Mouse (Mus musculus) kidney, postnatal 25 days (tissue): ENCODE measurements at regions not wholly inside any gene's neighbourhood (a gene's known extent, or its start where the extent isn't known, plus 50 kb on each side); places are given as distances from the start of the nearest gene placed in this dataset.

Experiments used
- DNase-seq, 2 experiments: peaks; one replicate each; pipeline ENCODE4 v3.0.0; 2021; ENCODE audit warnings: mixed read lengths in 2 of 2

DNA sequence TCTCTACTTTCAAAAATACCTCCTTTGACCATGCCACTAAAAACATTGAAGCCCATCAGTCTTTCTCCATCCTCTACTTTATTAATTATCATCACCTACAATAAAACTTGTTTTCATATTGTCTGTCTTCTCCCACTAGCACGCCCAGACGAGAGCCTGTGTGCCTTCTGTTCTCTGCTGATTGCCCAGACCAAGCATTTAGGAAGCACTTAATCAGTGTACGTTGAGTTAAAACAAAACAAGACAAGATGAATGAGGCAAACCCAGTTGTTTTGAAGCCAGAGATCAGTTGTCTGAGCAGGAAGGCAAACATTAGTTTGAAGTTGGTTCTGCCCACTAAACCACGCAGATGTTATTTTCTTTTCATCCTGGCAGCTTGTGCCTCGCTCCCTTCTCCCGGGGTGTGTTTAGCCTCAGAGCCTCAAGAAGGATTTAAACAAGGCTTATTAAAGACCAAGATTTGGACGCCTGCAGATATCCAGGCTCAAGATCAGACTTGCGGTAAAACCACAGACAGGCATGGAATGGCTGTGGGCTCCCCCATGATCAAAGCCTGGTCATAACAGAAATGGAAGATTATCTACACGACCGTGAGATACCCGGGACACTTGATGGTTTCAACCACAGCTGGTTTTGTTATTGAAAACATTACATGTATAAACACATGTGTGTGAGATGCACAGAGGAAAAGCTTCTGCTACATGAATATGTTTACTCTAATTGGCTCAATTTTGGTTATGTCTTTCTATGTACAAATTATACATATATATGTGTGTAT is 123.1 kb upstream of the Thbs1 start:
- no peak for DNase-seq

DNA sequence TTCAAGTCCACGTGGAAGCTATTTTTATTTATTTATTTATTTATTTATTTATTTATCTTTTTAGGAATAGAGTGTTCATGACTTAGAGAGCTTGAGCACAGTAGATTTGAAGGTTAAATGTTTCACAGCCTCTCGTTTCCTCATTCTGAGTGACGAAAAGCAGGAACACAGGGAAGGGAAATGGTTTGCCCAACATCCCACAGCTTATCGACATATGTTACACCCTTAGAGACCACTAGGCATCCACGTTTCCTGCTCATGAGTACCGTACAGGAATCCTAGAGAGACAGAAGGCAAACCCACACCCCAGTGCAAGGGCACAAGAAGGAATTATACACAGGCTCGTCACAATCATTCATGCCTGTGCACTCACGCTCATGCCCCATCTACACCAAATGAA is 122.5 kb upstream of the Thbs1 start:
- no peak for DNase-seq

DNA sequence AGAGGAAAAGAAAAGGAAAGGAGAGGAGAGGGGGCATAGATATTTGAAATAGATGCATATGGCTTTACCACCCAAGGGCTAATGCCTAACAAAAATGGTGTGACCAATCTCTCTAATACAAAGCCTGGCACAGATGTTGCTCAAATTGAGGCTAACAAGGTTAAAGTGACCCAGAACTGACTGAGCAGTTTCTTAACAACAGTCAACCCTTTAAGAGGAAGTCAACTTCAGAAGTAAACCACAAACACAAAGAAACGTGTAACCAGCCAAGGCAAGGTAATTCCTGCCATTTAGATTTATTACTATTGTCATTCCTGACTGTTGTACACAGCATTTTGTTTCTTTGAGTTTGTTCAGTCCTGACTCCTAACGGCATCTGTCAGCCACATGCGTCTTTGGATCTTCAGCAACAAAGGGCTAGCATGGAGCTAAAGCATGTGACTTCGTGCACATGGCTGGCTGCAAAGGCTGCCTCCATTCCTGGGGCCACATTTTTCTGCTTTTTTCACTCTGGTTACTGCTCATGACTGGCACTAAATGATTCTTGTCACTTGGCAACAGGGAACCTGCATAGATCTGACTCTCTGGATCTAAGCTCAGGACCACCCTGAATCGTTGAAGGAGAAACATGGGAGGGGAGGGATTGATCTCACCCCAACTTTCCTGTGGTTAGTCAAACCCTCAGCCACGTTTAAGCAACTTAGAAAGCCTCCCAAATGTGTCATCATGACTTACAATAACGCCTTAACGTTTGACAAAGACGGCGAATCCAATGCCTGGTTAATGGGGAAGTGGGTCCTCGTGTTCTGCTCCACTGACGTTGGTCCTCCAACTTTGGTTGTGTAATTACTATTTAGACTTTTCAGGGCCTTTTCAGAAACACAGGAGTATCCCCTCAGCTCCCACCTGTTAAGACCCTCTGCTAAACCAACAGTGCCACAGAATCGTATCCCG is 115.3 kb upstream of the Thbs1 start:
- DNase-seq, result no peak

DNA sequence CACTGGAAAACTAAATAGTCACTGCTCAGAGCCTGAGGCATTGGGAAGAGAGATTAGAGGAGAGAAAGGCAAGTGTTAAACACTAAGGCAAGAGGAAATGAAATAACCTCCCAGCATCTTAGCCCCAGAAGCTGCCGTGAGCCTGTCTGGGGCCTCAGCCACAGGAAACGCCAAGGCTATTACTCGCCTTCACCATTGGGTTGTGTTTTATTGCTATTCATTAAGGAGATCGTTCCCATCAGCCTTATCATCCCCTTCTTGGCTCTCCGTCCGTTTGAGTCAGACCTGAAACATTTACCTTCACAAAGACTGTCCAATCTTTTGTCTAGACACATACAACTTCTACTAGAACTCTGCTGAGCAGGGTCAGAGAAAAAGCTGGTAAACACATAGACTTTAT is 112.0 kb upstream of the Thbs1 start:
- DNase-seq, result no peak

DNA sequence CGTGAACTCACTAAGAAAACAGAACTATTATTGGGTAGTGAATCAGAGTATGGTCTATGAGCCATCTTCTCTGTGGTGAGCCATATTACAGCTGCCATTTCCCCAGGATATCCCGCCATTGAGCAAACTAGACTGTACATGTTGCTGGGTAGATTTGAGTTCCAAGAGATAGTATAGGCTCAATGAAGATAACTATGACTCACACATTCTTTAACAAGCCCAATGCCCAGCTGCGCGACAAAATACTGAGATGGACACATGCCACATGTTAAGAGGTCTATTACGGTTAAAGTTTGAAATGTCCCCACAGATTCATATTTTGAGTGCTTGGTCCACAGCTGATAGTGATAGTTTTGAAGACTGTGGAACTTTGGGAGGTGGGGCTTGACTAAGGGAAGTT is 107.5 kb upstream of the Thbs1 start:
- no peak for DNase-seq

DNA sequence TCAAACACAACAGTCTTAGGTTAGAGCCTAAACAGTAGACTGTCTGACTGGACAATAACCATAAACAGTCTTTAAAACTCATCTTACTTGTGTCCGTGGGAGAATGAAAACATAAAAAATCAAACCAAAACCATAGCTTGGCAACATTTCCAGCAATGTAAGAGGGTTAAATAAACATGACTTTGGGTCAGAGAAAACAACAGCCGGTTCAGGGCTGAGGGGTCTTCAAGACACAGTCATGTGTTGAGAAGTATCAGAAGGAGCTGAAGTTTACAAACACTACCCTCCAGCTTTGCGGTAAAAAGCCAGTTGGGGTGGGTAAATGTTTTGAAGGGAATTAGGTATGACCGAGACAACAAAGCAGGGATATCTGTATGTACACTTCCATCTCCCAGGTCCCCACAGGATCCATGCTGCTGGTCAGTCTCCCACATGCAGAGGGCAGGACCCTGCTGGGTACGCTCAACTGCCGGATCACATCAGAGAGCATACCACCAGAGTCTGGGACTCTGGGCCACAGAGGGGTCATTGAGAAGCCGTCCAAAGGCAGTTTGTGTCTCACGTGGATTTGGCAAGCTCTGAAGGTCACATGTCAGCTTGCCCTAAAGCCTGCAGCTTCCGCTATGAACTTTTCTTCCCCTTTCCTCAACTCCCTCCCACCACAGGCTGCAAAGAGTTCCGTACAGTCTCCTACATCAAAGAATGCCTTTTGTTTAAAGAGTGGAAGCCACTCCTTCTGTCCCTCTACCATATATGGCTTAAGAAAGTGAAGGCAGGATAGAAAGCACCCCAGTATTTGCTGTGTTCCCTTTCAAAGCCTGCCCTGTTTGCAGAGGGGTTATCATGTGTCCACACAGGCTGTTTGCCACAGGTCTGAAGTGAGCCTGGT is 103.9 kb upstream of the Thbs1 start:
- DNase-seq, result peak; percentile 23 to 50

DNA sequence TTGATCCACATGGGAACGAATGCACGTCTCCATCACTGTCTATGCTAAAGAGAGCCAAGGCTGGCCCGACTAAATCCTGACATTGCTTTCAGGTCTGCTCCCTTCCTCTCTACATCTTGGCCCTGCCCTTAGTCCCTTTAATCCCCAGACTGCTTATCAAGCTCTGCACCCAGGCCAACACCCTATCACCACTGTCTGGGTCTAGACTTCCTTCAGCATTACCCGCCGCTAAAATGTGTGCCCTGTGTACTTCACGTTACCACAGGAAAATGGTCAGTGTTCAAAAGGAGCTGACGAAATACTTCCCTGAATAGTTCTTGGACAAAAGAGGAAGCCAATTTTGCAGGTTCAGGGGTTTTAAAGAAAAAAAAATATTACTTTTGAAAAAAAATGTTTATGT is 100.0 kb upstream of the Thbs1 start:
- no peak for DNase-seq

DNA sequence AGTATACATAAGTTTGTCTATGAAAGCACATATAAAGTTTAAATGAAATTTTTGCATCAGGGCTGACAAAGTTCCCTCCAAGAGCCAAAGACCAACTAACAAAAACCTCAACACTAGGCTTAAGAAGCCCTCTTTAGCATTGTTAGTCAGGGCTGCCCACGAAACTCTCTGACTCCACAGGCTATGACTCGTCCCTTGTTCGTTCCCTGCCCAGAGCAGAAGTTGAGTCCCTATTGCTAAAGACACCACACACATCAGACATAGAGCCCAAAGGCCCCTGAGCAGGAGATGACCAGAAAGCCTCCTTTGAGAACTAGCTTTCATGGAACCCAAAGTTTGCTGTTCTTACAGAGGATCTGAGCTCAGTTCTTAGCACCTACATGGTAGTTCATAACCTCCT is 99.5 kb upstream of the Thbs1 start:
- DNase-seq, result no peak

DNA sequence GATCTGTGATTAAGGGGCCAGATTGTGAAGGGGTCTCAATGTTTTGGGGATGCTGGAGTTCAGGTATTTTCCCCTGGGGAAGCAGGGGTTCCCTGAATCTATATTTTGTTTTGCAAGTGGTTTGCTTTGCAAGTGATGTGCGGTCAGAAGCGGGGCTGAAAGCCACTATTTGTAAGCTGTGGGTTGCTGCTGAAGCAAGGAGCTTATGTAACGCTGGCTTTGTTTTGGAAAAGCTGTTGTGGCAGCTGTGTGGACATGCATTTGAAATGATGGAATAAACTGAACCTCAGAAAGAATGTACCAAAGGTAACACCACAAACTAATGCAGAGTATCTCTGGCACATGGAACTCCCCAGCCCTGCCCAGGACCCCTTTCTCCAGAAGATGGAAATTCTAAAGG is 98.5 kb upstream of the Thbs1 start:
- DNase-seq, result no peak

DNA sequence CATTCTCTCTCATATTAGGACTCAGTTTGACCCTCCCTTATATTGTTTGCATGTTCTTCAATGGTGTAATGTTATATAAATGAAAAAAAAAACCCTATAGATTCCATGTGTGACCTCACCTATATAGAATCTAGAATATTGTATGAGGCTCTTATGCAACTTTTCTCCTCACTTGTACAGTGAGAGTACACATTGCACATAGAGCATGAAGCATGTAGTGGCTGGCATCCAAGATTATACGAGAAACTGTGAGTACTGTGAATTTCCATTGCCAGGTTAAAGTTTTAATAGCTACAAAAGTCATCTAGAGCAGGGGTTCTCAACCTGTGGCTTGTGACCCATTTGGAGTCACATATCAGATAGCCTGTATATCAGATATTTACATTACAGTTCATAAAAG is 96.5 kb upstream of the Thbs1 start:
- DNase-seq, result no peak

DNA sequence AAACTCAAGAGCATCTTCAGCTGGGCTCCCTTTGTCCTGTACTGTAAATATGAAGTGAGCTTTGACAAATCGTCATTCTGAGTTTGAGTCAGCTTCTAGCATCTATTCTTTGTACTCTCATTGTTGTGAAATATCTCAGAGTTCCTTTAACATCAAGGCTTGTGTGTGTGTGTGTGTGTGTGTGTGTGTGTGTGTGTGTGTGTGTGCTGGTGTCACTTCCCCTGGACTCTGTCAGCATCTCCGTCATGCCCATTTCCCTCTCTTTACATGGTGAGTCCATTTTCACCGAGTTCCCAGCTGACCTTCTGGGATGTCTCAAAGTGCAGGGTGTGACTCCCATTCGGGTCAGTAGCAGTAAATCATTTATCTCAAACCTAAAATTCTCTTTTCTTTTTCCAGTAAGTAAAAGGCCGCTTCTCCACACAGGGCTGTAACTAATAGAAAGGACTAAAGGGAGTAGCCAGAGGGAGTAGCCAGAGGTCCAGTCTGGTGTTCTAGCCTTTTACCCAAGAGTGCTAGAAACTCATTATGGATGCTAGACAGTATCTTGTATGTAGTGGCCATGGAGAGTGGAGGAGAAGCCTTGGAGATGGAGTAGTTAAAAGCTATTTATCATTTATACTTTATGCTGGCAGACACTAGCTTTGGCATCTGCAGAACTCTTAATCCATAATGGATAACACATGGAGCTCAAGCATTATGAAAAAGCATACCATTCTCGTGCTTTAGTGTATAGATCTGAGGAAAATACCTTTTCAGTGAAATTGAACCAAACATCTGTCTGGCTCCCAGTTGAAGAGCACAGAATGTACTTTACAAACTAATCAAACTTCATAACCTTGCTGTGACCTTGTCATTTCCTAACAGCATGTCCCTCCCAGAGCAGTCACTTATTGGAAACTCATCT is 85.6 kb upstream of the Thbs1 start:
- no peak for DNase-seq

DNA sequence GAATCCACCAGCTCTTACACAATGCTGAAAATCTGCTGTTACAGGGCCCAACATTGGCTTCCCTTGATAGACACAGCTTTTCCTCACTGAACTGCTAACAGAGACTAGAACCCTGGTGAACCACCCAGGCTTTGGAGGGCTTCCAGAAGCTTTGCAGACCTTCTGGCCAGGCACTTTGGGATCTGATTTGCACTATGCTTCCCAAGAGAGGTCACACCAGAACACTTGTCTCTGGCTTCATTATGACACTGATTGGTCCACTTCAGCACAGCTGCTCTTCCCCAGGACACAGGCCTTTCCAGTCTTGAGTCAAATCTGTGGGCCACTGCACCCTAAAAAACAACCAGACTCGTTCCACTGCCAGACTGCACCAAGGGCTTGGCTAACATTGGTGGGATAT is 82.8 kb upstream of the Thbs1 start:
- no peak for DNase-seq

DNA sequence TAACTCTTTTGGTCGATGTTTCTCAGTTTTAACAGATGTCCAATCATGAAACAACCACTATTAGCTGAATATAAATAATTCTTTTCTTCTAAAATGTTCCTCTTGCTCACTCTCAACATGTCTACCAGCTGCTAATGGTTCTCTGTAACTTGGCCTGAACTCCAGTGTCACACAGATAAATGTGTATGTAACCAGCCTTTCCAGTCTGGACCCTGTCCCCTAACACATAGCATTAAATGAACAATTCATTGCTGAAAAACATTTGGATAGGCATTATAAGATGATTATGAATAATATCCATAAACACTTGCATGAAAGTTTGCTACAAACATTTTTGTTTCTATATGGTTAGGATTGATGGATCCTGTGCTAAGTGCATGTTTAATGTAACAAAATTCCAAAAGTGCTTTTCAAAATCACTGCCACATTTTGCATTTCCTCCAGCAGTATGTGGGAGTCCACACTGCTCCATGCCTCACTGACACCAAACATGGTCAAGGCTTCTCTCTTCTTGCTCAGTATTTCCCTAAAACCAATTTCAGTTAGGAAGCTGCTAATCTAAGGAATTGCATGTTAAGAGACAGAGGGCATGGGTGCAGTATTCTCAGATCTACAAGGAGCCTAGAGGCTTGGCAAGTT is 82.1 kb upstream of the Thbs1 start:
- no peak for DNase-seq

DNA sequence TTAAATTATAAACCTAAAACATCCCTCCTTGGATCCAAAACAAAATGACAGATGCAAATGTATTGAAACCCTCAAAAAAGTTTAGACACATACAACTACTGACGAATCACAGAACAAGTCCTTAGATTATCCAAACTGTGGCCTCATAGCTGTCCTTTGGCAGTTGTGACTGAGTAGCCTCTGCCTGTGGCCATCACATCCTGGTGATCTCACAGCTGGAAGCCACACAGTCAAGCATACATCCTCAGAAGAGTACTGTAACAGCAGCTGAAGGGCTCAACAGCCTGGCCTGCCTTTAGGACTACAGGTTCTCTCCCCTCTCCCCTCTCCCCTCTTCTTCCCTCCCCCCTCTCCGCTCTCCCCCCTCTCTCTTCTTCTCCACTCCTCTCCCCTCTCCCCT is 80.0 kb upstream of the Thbs1 start:
- no peak for DNase-seq

DNA sequence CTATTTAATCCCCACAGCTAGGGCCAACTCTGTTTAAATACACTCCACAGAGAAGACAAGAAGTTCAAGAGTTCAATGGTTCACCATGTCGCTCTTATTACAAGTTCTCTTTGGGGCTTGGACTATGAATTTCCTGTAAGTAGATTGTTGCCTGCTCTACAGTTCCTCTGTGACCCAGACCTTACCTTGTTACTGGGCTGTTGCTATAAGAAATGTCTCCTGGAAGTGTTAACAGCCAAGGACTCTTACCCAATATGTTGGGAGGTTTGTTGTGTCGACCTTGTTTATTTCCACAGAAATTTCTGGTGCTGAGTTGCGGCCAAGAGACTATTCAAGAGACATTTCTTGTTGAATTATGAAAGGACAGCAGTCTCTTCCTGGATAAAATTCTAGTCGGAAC is 78.3 kb upstream of the Thbs1 start:
- DNase-seq, result no peak

DNA sequence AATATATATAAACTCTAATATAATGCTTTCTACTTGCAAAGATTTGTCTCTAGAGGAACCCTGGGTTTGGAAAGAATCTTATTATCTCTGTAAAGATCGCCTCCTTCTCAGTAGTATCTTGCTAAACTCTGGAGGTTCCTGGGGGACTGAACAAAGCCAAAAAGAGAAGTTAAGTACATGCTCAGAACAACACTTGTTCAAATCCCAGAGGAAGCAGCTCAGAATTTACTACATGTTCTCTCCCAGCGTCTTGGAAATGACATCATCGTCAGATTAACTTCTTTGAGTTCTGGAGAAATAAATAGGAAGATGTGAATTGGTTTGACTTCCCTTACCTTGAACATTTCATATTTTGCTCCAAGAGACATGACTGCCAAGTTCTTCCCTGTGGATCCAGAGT is 77.7 kb upstream of the Thbs1 start:
- no peak for DNase-seq

DNA sequence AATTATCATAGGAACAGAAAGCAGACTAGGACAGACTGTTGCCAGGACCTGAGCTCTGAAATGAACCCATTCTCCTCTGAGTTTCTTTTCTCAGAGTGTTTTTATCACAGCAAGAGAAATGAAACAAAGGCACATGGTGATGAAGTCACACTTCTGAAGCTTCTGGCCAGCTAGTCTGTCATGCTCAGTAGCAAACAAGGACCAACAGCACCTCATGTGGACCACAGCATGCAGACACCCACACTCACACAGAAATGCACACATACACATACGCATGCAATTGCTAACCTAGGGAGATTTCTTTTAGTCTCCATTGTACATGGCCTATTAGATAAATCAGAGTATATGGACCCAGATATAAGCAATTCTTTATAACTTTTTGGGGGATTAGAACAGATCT is 76.3 kb upstream of the Thbs1 start:
- DNase-seq, result no peak

DNA sequence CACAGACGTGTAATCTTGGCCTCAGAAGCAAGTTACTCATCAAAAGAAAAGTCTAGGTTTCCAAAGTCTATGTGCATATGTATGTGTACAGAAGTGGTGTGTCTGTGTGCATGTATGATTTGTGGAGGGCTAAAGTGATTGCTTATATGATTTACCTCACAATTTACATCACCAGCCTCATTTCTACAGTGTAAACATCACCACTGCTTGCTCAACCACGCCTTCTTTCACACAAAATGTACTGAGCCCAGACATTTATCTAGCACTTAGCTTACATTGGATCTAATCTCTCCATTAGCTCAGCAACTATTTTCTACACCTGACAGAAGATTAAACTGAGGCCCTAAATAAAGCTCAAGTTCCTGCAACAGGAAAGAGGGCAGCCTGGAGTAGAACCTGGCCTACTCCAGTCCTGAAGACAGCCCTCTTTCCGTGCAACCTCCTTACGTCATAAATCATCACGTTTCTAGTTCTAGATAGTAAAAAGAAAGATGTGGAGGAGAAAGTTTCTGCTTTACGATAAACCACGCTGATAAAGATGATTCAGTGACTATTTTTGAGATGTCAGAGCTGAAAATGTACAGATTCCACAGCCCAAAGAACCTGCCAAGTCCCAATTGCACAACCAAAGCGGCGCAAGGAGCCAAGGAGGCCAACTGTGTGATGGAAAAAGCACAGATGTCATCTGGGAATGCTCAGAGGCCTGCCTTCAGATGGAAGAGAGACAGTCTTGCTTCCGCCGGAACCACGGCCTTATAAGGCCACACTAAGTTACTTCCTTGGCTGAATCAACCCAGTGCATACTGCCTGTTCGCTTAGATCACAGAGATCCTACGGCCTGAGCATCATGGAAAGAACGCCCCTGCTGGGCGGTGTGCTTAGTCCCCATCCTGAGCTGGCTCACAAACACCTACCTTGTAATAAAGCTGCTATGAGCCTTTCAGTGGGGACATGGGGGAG is 72.5 kb upstream of the Thbs1 start:
- DNase-seq, result peak; percentile 41 to 68

DNA sequence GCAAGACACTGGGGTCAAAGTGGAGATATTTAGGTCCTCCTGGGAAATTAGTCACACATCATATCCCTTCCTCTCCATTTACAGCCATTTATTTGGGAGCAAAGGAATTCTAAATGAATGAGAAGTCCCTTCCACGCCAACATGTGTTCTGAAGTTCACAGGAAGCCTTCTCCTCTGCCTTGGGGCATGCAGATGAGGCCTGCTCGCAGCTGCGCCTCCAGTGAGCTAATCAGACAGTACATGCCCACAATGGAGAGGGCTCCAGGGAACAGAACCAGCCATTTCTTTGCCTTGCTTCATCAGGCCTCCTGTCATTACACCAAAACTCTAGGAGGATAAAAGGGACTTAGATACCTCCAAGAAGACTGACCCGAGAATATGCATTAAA is 71.9 kb upstream of the Thbs1 start:
- DNase-seq, result no peak

DNA sequence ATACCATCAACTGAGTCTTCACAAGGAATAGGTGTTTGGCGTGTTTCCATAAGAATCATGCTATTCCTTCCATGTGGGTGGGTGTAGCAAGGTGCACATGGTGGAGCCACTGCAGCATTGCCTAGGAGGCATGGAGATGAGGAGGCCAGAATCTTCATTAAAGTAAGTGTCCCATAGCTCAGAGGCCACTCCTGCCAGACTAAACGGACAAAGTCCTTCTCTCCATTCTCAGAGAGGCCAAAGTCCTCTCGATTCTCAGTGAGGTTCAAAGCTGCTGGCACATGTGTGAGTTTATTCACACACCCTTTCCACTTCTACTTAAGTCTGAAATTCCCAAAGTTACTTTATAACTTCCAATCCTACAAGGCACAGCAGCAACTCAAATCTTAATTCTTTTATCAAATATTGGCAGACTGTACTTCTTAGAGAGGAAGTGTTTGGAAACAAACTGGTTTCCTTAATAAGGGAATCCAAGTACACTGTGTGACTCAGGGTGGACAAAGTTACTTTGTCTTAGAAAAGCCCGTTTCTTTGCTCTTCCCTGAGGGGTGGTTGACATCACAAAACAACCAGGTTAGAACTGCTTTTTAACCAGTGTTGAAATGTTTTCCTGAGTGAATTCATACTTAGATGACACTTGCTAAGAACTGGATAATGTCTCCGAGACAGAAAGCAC is 69.2 kb upstream of the Thbs1 start:
- peak; percentile 23 to 57 for DNase-seq
